Mouse (Mus musculus) heart, postnatal 0 days (tissue): ENCODE measurements around the gene Pde4d.

ENCODE experiments used
- CTCF ChIP-seq: IDR thresholded peaks from 2 replicates; pipeline ENCODE4 v1.5.1; 2016; ENCODE audit warnings: antibody characterized with exemption, control low read depth, low read depth
- EP300 ChIP-seq: IDR thresholded peaks from 2 replicates; pipeline ENCODE4 v1.6.1; 2016; ENCODE audit warnings: antibody characterized with exemption, low read depth

GRCm38 (mm10) chr13:108485036-108485435 is 35.3 kb downstream of the Pde4d start:
- TF ChIP-seq CTCF (no peak), EP300 (no peak)
